Mouse (Mus musculus) right cerebral cortex, adult 2 months (tissue): ENCODE measurements around the gene Mrpl41.

ENCODE experiments used
- DNase-seq, 2 experiments: peaks; one replicate each; pipeline ENCODE4 v3.0.0; 2021 to 2022; ENCODE audit warnings: low spot score in 2 of 2

The Mrpl41 gene

GRCm38 (mm10) chr2:24974906-24975703 is at the start of gene Mrpl41:
Mrpl41 (minus strand) TSS chr2:24975098.
- DNase-seq: peak; percentile 96

GRCm38 (mm10) chr2:25022678-25023077 is 47.8 kb upstream of the Mrpl41 start:
- DNase-seq: no peak

- DNase-seq: no peak
Observed at GRCm38 (mm10) chr2:25008250-25008649, 33.4 kb upstream of the Mrpl41 start.

GRCm38 (mm10) chr2:25006767-25007166 is 31.9 kb upstream of the Mrpl41 start:
- no peak for DNase-seq

- no peak for DNase-seq
Observed at GRCm38 (mm10) chr2:25003946-25004786, 29.3 kb upstream of the Mrpl41 start.

- DNase-seq: peak; percentile 15 to 23
Observed at GRCm38 (mm10) chr2:25000544-25001235, 25.8 kb upstream of the Mrpl41 start.

- no peak for DNase-seq
Observed at GRCm38 (mm10) chr2:24996471-24996870, 21.6 kb upstream of the Mrpl41 start.

DNA sequence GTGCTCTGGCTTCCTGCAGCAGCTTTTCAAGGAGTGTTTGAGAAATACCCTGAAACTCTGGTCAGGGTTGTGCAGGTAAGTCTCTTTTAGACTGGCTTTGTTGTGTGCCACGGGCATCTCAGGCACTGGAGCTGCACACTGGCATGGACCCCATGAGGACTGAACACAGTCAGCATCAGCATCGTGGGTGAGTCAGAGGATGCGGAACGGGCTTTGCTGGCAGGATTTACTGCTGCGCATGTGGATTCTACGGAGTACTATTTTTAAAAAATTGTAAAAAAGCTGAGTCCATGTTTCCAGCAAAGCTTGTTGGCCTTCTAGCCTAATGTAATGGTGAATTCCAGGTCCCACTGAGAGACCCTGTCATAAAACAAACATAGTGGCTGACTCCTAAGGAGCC is 20.4 kb upstream of the Mrpl41 start:
- DNase-seq: peak; percentile 38 to 50

DNA sequence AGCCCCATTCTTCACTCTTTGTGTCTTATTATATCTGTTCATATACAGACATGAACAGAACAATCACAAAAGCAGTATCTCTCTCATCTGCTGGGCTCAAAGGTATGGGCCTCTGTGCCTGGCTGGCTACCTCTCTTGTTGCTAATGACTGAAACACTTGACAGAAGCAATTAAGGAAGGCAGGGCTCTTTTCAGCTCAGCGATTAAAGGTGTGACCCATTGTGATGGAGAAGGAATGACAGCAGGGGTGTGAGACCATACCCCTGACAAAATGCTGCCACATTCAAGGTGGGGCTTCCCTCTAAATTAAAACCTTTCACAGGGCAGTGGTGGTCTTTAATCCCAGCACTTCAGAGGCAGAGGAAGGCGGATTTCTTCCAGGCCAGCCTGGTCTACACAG is 12.9 kb upstream of the Mrpl41 start:
- no peak for DNase-seq

DNA sequence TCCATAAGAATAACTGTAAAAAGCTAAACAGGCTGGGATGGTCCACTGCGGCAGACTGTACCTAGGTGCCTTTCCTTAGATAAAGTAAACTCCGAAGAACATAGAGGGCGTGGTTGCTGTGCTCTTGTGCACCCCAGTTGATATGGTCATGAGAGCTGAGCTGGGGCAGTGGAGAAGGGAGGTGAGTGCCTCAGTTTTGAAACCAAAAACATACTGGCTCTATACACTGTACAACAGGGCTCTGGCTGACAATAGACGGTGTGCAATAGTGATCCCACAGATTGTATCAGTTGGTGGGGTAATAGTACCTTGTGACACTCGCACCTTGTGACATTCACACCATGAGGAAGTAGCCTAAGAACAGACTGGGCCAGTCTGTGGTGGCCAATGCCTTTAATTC is 2.1 kb upstream of the Mrpl41 start:
- DNase-seq: no peak

- DNase-seq: peak; percentile 51 to 64
Observed at GRCm38 (mm10) chr2:24975704-24976297, 903 bp upstream of the Mrpl41 start, which contains the start of gene Pnpla7. Pnpla7 (plus strand) TSS chr2:24976033.

DNA sequence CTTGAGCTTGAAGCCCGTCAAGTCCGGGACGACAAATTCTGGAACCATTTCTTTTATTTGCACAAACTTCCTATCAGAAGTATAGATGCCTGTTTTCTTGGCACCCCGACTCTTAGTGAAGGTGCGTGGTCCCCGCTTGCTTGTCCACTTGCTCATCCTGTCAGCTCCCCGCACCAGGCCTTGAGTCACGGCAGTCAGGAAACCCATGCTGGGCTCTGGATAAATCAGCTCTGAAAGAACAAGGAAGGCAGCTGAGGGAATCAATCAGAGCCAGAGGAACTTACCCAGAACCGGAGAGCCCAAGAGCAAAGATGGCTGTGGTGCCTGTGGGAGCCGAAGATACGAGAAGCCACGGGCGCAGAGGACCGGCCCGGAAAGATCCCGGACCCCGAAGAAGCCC is 446 bp downstream of the Mrpl41 start:
- peak in 1 of 2 experiments; percentile 34 for DNase-seq

DNA sequence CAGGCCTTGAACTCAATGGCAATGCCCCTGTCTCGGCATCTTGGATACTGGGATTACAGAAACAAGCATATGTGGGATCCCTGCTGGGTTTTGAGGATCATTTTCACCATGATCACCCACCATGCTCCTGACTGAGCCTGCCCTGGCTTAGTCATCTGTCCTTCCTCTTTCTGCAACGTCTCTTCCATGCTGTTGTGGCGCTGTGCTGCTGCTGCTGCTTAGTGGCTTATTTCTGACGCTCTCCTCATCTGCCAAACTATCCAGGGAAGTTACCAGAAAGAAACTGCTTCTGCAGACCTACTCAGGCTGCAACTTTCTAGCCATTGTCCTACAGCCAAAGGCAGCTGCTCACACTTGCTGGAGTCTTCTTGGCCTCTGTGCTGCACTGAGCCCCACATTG is 4.5 kb downstream of the Mrpl41 start:
- no peak for DNase-seq

DNA sequence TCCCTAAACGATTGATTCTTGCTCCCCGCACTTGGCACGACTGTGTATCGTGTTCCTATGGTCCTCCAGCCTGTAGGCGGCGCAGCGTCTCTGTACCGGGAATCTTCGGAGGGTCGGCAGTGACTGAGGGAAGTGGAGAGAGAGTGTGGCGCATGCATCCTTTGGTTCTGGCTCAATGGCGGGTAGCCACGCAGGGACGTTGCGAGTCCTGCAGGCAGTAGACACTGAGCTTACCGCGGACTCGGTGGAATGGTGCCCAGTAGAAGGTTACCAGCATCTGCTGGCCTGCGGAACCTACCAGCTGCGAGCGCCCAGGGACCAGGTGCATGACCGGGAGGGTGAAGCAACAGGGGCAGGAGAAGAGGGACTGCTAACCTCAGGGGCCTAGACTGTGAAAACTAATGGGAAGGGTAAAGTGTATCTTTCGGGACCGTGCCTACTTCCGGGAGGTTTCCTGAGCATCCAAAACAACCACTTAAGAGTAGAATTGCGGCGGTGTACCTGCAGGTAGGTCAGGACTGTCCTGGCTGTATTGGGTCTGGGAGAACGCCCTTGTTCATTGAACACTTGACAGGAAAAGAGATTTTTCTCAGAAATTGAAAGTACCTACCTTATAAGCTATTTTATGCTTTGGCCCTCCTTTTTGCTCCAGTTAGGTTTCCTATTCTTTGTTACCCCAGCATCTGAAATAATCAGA is 12.4 kb downstream of the Mrpl41 start, which contains the start of gene Dph7:
Gene Dph7, plus strand, starts transcription at position 97 of the 697 bp plus-strand sequence.
- peak; percentile 93 to 95 for DNase-seq

- peak in 1 of 2 experiments; percentile 41 for DNase-seq
Observed at GRCm38 (mm10) chr2:24960910-24961309, 14.0 kb downstream of the Mrpl41 start.

- DNase-seq: no peak
Observed at GRCm38 (mm10) chr2:24952537-24953055, 22.3 kb downstream of the Mrpl41 start.

DNA sequence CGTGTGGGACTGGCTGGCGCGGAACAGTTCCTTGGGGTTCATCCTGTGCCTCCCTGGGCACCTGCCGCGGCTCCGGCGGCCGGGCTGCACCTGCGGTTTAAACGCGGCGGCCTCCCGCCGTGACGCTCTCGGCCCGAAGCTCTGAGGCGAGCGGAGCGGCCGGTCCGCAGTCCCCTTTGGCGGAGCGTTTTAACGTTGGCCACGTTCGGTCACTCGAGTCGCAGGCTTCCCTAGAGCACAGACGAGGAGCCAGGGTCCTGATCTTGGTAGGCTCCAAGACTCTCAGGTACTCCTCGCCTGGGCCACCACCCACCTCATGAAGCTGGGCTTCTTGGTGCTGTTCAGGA is 24.7 kb downstream of the Mrpl41 start:
- DNase-seq: no peak

GRCm38 (mm10) chr2:24949421-24950188 is 25.3 kb downstream of the Mrpl41 start, which contains the start of gene Zmynd19:
Zmynd19 (plus strand) TSS chr2:24949792.
- DNase-seq: peak; percentile 97 to 98

DNA sequence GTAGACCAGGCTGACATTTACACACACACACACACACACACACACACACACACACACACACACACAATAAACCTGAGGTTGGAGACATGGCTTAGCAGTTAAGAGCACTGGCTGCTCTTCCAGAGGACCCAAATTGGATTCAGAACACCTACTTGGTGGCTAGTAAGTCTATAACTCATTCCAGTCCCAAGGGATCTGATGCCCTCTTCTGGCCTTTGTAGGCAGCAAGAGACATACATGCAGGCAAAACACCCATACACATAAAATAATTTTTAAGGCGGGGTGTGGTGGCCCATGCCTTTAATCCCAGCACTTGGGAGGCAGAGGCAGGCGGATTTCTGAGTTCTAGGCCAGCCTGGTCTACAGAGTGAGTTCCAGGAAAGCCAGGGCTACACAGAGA is 30.6 kb downstream of the Mrpl41 start:
- DNase-seq: peak in 1 of 2 experiments; percentile 11

- DNase-seq: no peak
Observed at GRCm38 (mm10) chr2:24942092-24942491, 32.8 kb downstream of the Mrpl41 start.
